In genomic region chr2:167158780-167159179, GRCm38 (mm10) we compare ENCODE assay signal across 24 mouse cellular contexts. TPM values are rescaled to one million over a fixed set of nuclear protein-coding genes. Genes with fewer than 3 reads are reported as not detected.
A peak's percentile ranks its signal among the peaks of the same experiment; 100 is the strongest.
DNase-seq lines count a peak whose midpoint lies in the region; ATAC-seq and TF ChIP-seq lines count a peak whose summit lies in the region.
"Had no signal": no experiment of that assay in that cellular context is flagged by ENCODE, and none has a peak within 500 bp of the region (broad histone marks: within the 10 kb centered on the region; RNA-seq: fewer than 3 reads in every experiment).

No protein-coding gene starts in this region.

- no peaks in the 10 kb centered on the region for H3K27me3 ChIP-seq in hindbrain, embryonic 13.5 days
- H3K27me3 ChIP-seq in hindbrain, postnatal 0 days (ENCODE audit: insufficient read depth, low read length): no peaks in the 10 kb centered on the region
- H3K27me3 ChIP-seq in midbrain, embryonic 15.5 days (replicated peaks): no peaks in the 10 kb centered on the region
- H3K27me3 ChIP-seq in midbrain, embryonic 14.5 days (ENCODE audit: control insufficient read depth, insufficient read depth, low read length): no peaks in the 10 kb centered on the region
- H3K27me3 ChIP-seq in forebrain, embryonic 14.5 days (replicated peaks; ENCODE audit: control insufficient read depth, insufficient read depth, low read length): no peaks in the 10 kb centered on the region
- no peaks in the 10 kb centered on the region for H3K27me3 ChIP-seq in forebrain, embryonic 16.5 days (replicated peaks; ENCODE audit: control insufficient read depth, insufficient read depth, low read length)
- H3K27me3 ChIP-seq: hindbrain, embryonic 12.5 days; intestine, embryonic 15.5 days had no signal

- peaks cover 6% of the 10 kb centered on the region; the same call in 1 of the 2 replicates for H3K36me3 ChIP-seq in hindbrain, embryonic 13.5 days
- no peaks in the 10 kb centered on the region for H3K36me3 ChIP-seq in hindbrain, postnatal 0 days (ENCODE audit: insufficient read depth, low read length)
- no peaks in the 10 kb centered on the region for H3K36me3 ChIP-seq in midbrain, embryonic 15.5 days (replicated peaks)
- H3K36me3 ChIP-seq in midbrain, embryonic 14.5 days (ENCODE audit: control insufficient read depth, insufficient read depth, low read length): no peaks in the 10 kb centered on the region
- H3K36me3 ChIP-seq in forebrain, embryonic 14.5 days (ENCODE audit: control insufficient read depth, insufficient read depth, low read length): no peaks in the 10 kb centered on the region
- H3K36me3 ChIP-seq in forebrain, embryonic 16.5 days (ENCODE audit: control insufficient read depth, insufficient read depth): no peaks in the 10 kb centered on the region
- H3K36me3 ChIP-seq: heart, embryonic 13.5 days; hindbrain, embryonic 12.5 days; intestine, embryonic 15.5 days had no signal

- no peak for TF ChIP-seq CTCF in hindbrain, postnatal 0 days (IDR thresholded peaks at IDR 0.05; ENCODE audit: low read depth)

- 70% methylated on average over 5 of the region's 5 CpGs for WGBS in hindbrain, embryonic 13.5 days
- 28% methylated on average over 5 of the region's 5 CpGs for WGBS in hindbrain, postnatal 0 days
- 68% methylated on average over 5 of the region's 5 CpGs for WGBS in midbrain, embryonic 15.5 days
- 69% methylated on average over 5 of the region's 5 CpGs for WGBS in midbrain, embryonic 14.5 days
- 26% methylated on average over 5 of the region's 5 CpGs for WGBS in forebrain, embryonic 14.5 days
- WGBS in forebrain, embryonic 16.5 days: 28% methylated on average over 5 of the region's 5 CpGs

- H3K4me3 ChIP-seq in hindbrain, embryonic 13.5 days: no peak overlapping the region
- H3K4me3 ChIP-seq in hindbrain, postnatal 0 days (ENCODE audit: low read length): no peak overlapping the region
- no peak overlapping the region for H3K4me3 ChIP-seq in midbrain, embryonic 15.5 days
- H3K4me3 ChIP-seq in midbrain, embryonic 14.5 days (replicated peaks; ENCODE audit: low read depth, low read length): no peak overlapping the region
- H3K4me3 ChIP-seq in forebrain, embryonic 14.5 days (ENCODE audit: low read depth, low read length): no peak overlapping the region
- no peak overlapping the region for H3K4me3 ChIP-seq in forebrain, embryonic 16.5 days (replicated peaks; ENCODE audit: low read length)
- H3K4me3 ChIP-seq: heart, adult 2 months; heart, embryonic 10.5 days; heart, embryonic 13.5 days; hindbrain, embryonic 12.5 days; intestine, embryonic 15.5 days had no signal

- H3K4me2 ChIP-seq in hindbrain, embryonic 13.5 days: no peak overlapping the region
- no peak overlapping the region for H3K4me2 ChIP-seq in hindbrain, postnatal 0 days (ENCODE audit: low read depth, low read length)
- no peak overlapping the region for H3K4me2 ChIP-seq in midbrain, embryonic 15.5 days
- H3K4me2 ChIP-seq in midbrain, embryonic 14.5 days (ENCODE audit: low read length): no peak overlapping the region
- H3K4me2 ChIP-seq in forebrain, embryonic 14.5 days (ENCODE audit: low read length): no peak overlapping the region
- no peak overlapping the region for H3K4me2 ChIP-seq in forebrain, embryonic 16.5 days (ENCODE audit: low read length)
- H3K4me2 ChIP-seq: heart, embryonic 13.5 days; hindbrain, embryonic 12.5 days; intestine, embryonic 15.5 days had no signal

- peaks cover 25% of the 10 kb centered on the region for H3K4me1 ChIP-seq in hindbrain, embryonic 13.5 days (replicated peaks)
- H3K4me1 ChIP-seq in hindbrain, postnatal 0 days (ENCODE audit: insufficient read depth, low read length): peaks cover 10% of the 10 kb centered on the region; the same call in 1 of the 2 replicates
- peaks cover 13% of the 10 kb centered on the region for H3K4me1 ChIP-seq in midbrain, embryonic 15.5 days
- peaks cover 13% of the 10 kb centered on the region; the same call in 1 of the 2 replicates for H3K4me1 ChIP-seq in midbrain, embryonic 14.5 days (ENCODE audit: control insufficient read depth, insufficient read depth, low read length)
- H3K4me1 ChIP-seq in forebrain, embryonic 14.5 days (ENCODE audit: control insufficient read depth, insufficient read depth, low read length): peaks cover 16% of the 10 kb centered on the region
- peaks cover 19% of the 10 kb centered on the region for H3K4me1 ChIP-seq in forebrain, embryonic 16.5 days (replicated peaks; ENCODE audit: control insufficient read depth, insufficient read depth, low read length)

- DNase-seq in hindbrain, postnatal 0 days (ENCODE audit: low spot score): no peak
- no peak for DNase-seq in midbrain, embryonic 14.5 days
- DNase-seq in forebrain, embryonic 14.5 days (ENCODE audit: low spot score): peak; percentile 79
- DNase-seq in kidney, adult 8-10 months: no peak
- no peak for DNase-seq in T-cell, adult 2 months (ENCODE audit: low spot score)
- DNase-seq: adrenal gland, adult 8-10 months; adrenal gland, postnatal 25 days; cerebellum, adult 18-20 months; cerebellum, adult 9-10 months; cerebellum, postnatal 14 days; gastrocnemius, postnatal 36 days; heart, adult 2 months; heart, postnatal 14 days; kidney, adult 11 months had no signal

- 0 out of 2 replicates have a peak, but pooled peaks cover 3% of the 10 kb centered on the region for H3K9me3 ChIP-seq in hindbrain, embryonic 13.5 days
- H3K9me3 ChIP-seq in hindbrain, postnatal 0 days (ENCODE audit: low read length): no peaks in the 10 kb centered on the region
- H3K9me3 ChIP-seq in midbrain, embryonic 15.5 days: no peaks in the 10 kb centered on the region
- H3K9me3 ChIP-seq in midbrain, embryonic 14.5 days (ENCODE audit: control insufficient read depth, low read length): peaks cover 7% of the 10 kb centered on the region; the same call in 1 of the 2 replicates
- 0 out of 2 replicates have a peak, but pooled peaks cover 2% of the 10 kb centered on the region for H3K9me3 ChIP-seq in forebrain, embryonic 14.5 days (replicated peaks; ENCODE audit: control insufficient read depth, low read length)
- peaks cover 3% of the 10 kb centered on the region; the same call in 1 of the 2 replicates for H3K9me3 ChIP-seq in forebrain, embryonic 16.5 days (ENCODE audit: control insufficient read depth, low read length)
- H3K9me3 ChIP-seq: heart, embryonic 10.5 days; intestine, embryonic 15.5 days had no signal

- H3K27ac ChIP-seq in hindbrain, embryonic 13.5 days: 0 out of 2 replicates have a peak overlapping the region, but pooled peaks have one; percentile 35
- H3K27ac ChIP-seq in hindbrain, postnatal 0 days: no peak overlapping the region
- 0 out of 2 replicates have a peak overlapping the region, but pooled peaks have one; percentile 4 for H3K27ac ChIP-seq in midbrain, embryonic 15.5 days
- no peak overlapping the region for H3K27ac ChIP-seq in midbrain, embryonic 14.5 days (replicated peaks; ENCODE audit: low read depth, low read length)
- H3K27ac ChIP-seq in forebrain, embryonic 14.5 days (ENCODE audit: low read depth, low read length): no peak overlapping the region
- H3K27ac ChIP-seq in forebrain, embryonic 16.5 days (ENCODE audit: low read length): no peak overlapping the region
- H3K27ac ChIP-seq: heart, adult 2 months; heart, embryonic 10.5 days; heart, embryonic 13.5 days; hindbrain, embryonic 12.5 days; intestine, embryonic 15.5 days had no signal

- H3K9ac ChIP-seq in hindbrain, embryonic 13.5 days: no peak overlapping the region
- H3K9ac ChIP-seq in hindbrain, postnatal 0 days (replicated peaks; ENCODE audit: low read length): no peak overlapping the region
- H3K9ac ChIP-seq in midbrain, embryonic 15.5 days: no peak overlapping the region
- H3K9ac ChIP-seq in midbrain, embryonic 14.5 days (replicated peaks; ENCODE audit: low read length): no peak overlapping the region
- no peak overlapping the region for H3K9ac ChIP-seq in forebrain, embryonic 14.5 days (ENCODE audit: low read length)
- H3K9ac ChIP-seq in forebrain, embryonic 16.5 days (replicated peaks; ENCODE audit: low read depth, low read length): no peak overlapping the region
- H3K9ac ChIP-seq: heart, embryonic 13.5 days; hindbrain, embryonic 12.5 days; intestine, embryonic 15.5 days had no signal

- no peak for ATAC-seq in hindbrain, embryonic 13.5 days (ENCODE audit: low FRiP score)
- no peak for ATAC-seq in hindbrain, postnatal 0 days
- no peak for ATAC-seq in midbrain, embryonic 15.5 days (replicated peaks)
- ATAC-seq in midbrain, embryonic 14.5 days (ENCODE audit: low FRiP score, low TSS enrichment): no peak
- ATAC-seq in forebrain, embryonic 14.5 days: peak; percentile 83
- peak; percentile 88 for ATAC-seq in forebrain, embryonic 16.5 days
- ATAC-seq: activated CD4-positive, CD25-positive, alpha-beta regulatory T cell, adult 4 months; CD4-positive, CD25-positive, alpha-beta regulatory T cell, adult 4 months; intestine, embryonic 15.5 days had no signal

RNA-seq across cellular contexts. Expression of gene Kcnb1, which starts 31.2 kb away (rescaled TPM):
- 2.2 and 2.4 TPM in 2 replicates for polyA plus RNA-seq in hindbrain, embryonic 13.5 days (2015; fragmentation: Nextera tagmentation; extraction: Ambion mirVana)
- 21.5 and 33.6 TPM in 2 replicates for total RNA-seq in hindbrain, postnatal 0 days (2014; rRNA removed)
- 4.0 and 5.1 TPM in 2 replicates for polyA plus RNA-seq in hindbrain, postnatal 0 days (2015; fragmentation: Nextera tagmentation; extraction: Ambion mirVana)
- 3.3 and 3.5 TPM in 2 replicates for polyA plus RNA-seq in midbrain, embryonic 15.5 days (2015; fragmentation: Nextera tagmentation; extraction: Ambion mirVana)
- 3.1 and 5.2 TPM in 2 replicates for polyA plus RNA-seq in midbrain, embryonic 14.5 days (2014; fragmentation: Nextera tagmentation; extraction: Ambion mirVana)
- 1.6 and 2.1 TPM in 2 replicates for polyA plus RNA-seq in forebrain, embryonic 14.5 days (2014; fragmentation: Nextera tagmentation; extraction: Ambion mirVana)
- 2.3 and 3.2 TPM in 2 replicates for polyA plus RNA-seq in forebrain, embryonic 16.5 days (2015; fragmentation: Nextera tagmentation; extraction: Ambion mirVana)
- polyA plus RNA-seq: C2C12 had no signal

Comparison
In these comparisons a context has a peak if more than half of its experiments do, and no peak if none do; other contexts are left out.
1. H3K27ac ChIP-seq: peak in hindbrain, embryonic 13.5 days (single experiment) and midbrain, embryonic 15.5 days (single experiment); none in hindbrain, postnatal 0 days (single experiment), midbrain, embryonic 14.5 days (single experiment), forebrain, embryonic 14.5 days (single experiment) and forebrain, embryonic 16.5 days (single experiment).
2. ATAC-seq: peak in forebrain, embryonic 14.5 days (single experiment) and forebrain, embryonic 16.5 days (single experiment); none in hindbrain, embryonic 13.5 days (single experiment), hindbrain, postnatal 0 days (single experiment), midbrain, embryonic 15.5 days (single experiment) and midbrain, embryonic 14.5 days (single experiment).